Mouse (Mus musculus) heart, adult 18-20 months (tissue): Measurements from ENCODE around the gene Tmem151b. TPM values are rescaled to one million over a fixed set of nuclear protein-coding genes. Genes with fewer than 3 reads are reported as not detected.

Source experiments
- DNase-seq, 2 experiments: peaks; one replicate each; pipeline ENCODE4 v3.0.0; 2021 to 2022; ENCODE audit warnings: mixed read lengths in 1 of 2
- long read RNA-seq, 2 experiments: library from polyadenylated mRNA; stranded (forward); transcript quantifications; one replicate each; pipeline ENCODE4 v2.0.0; 2021
- total RNA-seq, 2 experiments: library from RNA; stranded (reverse); gene quantifications; 2 replicates each; pipeline ENCODE4 v1.2.3; 2021

Tmem151b gene
- total RNA-seq = under 1 TPM in 1 of 2 experiments, not detected in 1; 0.05 TPM
- long read RNA-seq, experiment 1 = 0 reads
- long read RNA-seq, experiment 2 = 0 reads

DNA sequence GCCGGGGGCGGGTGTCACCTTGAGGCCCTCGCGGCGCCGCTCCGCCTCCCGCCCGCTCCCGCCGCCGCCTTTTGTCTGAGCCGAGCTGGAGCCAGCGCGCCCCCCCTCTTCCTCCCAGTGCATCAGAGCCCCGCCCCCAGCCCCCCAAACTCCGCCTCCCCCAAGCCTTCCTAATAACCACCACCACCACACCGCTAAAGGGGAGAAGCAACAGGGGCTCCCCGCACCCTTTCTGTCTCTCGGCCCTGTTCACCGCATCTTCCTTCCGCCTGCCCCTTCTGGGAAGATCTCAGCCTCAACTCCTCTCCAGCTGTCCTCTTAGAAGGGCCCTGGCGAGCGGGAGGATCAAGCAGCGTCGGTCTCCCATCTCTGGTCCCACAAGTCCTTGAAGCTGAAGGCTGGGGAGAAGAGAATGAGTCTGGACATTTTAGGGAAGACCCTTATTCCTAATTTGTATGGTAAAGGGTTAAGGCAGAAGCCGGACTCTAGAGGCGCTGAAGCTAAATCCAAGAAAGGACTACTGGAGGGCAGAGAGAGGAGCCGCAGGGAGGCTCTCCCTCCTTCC, at the start of gene Tmem151b:
TSS of gene Tmem151b (minus strand) at position 61 of the 565 bp plus-strand sequence.
- no peak for DNase-seq

DNA sequence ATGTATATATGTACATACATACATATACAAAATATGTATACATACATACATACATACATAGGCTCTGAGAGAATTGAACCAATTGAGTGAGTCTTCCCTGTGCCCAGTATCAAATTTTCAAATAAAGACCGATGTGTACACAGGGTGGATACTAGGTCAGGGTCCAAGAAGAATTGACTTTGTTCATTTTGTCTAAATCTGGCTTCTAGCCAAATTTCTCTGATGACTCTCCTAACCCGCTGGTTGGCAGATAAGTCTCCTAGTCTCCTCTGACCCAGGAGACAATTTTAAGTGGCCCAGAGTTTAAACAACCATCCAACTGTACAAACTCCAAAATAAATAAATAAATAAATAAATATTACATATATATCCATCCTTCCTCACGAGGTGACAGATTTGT, 49.4 kb upstream of the Tmem151b start:
- peak in 1 of 2 experiments; percentile 8 for DNase-seq

DNA sequence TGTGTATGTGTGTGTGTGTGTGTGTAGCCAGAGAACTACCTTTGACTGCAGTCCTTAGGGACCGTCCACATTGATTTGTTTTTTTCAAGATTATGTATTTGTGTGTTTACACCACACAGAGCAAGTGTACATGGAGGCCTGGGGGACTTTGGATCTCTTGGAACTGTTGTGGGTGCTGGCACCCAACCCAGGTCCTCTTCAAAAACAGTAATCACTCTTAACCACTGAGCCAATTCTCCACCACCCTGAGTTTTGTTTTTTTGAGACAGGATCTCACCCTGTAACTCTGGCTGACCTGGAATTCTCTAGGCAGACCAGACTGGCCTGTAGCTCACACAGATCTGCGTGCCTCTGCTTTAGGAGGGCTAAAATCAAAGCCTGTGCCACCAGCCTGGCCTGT, 48.9 kb upstream of the Tmem151b start:
- peak in 1 of 2 experiments; percentile 32 for DNase-seq

DNA sequence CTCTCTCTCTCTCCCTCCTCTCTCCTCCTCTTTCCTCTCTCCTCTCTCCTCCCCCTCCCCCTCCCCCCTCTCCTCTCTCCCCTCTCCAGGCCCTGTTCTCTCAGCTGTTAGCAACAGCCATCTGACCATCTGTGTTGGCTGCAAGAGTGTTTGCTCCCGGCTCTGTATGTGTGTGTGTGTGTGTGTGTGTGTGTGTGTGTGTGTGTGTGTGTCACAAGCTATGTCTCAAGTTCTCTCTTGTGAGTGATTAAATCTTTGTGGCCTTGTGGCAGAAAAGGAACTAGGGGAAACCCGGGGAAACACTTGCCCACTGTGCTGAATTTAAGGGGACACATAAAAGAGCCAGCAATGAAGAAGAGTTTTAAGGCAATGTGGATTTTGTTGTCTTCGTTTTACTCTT, 48.3 kb upstream of the Tmem151b start:
- peak; percentile 68 to 69 for DNase-seq

DNA sequence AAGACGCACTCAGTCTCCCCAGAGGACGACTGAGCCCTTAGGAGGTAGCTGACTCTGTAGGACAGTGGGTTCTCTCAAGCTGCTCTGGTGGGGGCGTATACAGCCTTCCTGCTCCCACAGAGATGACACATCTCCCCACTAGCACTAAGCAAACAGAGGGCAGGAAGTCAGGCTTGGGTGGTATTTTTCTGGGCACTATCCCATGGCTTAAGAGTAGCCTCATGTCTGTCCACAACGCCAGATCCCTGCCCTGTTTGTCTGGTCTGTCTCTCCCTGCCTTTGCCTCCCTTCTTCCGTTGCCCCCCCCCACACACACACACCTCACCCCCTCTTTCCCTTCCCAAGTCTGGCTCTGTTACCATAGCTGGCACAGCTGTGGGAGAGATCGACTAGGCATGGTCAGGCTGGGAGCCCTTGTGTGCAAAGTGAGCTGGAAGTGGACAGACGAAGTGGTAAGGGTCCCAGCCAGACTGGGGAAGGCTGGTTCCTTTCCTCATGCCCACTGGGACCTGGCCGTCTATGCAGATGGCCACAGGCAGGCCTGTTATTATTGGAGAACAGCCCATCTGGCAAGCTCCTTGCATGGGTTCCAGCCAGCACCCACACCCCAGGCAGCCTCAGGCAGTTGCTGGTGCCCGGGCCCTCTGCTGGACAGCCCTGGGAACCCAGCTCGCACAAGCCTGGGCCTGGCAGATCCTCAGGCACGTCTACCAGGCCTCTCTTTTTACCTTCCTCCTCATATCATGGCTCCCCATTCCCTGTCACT, 47.3 kb upstream of the Tmem151b start:
- DNase-seq = peak; percentile 86 to 91

DNA sequence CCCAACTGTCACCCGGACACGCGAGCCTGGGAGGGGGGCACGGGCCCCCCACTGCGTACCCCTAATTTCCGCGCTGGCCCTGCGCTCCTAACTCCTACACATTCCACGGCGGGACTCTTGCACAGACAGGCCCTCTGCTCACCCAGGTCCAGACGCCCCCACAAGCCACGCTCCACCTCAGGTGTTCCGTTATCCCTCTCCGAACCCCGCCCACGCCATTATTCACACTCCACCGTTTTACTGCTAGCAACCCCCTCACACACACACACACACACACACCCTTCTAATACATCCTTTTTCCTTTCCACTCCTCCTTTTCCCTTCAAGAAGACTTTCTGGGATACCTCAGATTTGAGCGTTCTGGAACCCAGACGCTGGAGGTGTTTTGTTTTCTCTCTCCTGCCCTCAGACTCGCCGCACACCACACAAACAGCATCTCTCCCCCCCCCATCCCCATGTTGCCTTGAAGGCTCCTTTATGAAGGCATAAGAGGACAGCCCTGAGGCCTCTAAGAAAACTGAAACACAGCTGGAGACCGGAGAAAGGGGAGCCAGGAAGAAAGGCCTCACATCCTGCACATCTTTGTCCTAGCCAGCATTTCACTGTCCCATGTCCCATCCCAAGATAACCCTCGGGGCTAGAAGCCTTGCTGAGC, 46.4 kb upstream of the Tmem151b start:
- no peak for DNase-seq

DNA sequence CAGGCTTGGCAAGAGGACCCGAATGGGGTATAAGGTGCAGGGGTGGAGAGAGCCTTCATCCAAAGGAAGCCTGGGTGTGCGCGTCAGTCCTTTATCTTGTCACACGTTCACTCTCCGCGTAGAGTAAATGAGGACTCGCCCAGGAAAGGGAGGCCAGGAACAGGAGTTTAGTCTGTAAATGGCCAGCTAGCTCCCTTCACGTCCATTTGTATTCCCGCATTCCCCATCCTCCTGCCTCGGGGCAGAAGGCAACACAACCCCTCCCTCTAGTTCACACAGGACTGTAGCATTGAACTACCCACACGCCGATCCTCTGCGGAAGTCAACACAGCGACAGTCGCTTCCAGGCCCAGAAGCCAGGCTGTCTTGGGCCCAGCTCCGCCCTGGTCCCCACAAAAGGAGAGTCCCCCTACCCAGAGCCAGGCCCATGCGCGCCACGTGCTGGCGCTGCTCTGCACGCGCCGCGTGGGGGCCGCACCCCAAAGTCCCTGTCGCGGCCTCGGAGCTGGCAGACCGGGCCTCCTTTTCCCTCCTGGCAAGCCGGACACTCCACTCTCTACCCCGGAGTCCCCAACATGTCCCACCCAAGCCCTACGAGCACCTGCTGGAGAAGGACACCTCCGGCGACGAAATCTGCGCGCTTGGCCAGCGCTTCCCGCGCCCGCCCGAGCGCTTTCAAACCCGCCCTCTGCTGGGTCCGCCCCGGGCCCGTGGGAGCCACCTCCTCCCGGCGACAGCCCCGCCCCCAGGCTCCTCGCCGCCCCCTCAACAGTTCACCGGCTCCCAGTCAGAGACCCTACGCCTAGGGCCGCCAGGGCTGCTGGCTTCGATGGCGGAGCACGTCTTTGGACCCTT, 45.6 kb upstream of the Tmem151b start:
- DNase-seq = peak; percentile 87 to 89

DNA sequence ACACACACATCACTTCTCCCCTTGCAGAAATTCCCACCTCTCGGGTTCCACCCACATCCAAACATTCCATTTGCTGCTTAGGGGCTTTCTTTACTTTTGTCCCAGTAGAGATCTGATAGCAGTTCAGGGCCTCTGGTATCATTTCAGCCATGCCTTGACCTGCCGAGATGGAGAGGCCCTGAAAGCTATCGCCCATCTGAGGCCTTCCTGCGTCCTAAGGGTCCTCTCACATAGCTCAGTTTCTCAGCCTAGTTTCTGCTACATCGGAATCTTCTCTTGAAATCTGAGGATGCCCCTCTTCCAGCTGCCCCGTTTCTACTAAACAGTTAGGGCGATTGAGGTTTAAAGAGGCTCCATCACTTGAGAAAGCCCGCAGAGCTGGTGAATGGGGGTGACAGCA, 44.7 kb upstream of the Tmem151b start:
- no peak for DNase-seq

DNA sequence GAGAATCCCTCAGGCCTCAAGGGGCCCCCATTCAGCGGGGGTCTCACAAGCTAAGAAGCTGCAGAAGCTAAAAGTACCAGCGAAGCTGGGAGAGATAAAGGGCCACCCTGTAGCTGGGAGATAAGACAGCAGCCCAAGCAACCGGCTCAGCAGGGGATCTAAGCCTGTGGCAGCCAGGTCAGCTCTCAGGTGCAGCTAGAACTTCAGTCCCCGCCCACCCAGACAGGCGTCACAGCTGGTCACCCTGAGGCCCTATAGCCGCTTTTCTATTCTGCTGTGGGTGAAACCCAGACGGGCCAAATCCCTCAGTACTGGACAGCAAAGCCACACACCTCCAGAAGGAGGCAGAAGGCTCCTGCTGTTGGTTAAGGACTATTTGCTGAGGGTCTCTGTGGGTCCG, 44.0 kb upstream of the Tmem151b start:
- DNase-seq = no peak

DNA sequence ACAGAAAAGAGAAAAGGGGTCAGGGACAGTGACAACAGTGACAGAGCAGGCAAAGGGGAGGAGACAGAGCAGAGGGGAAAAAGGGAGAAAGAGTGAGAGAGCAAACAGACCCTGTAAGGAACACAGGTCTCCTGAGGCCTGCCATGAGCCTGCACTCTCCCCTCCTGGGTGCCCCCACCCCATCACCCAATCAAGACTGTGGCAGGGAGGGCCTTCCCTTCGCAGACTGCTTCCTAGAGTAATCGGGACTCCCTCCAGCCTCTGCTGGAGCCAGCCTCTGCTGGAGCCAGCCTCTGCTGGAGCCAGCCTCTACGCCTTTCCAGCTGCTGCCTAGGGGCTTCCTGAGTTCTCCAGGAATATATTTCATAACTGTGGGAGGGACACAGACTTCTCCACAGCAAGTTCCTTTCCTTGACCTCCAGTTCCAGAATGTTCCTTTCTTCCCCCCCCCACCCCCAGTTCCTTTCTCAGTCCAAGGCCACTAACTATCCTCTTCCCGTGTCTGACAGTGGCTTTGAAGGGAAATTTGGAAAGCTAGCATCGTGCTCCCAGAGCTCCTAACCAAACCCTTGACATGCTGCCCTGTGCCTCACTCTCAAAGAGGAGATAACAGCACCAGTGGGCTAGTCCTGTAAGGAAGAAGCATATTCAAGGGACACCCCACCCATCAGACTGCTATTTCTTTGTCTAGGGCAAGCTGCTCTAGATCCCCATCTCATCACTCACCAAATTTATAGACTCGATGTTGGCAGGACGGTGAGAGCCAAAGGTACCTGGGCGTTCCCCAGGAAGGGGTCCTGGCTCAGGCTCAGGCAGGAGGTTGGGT, 43.3 kb upstream of the Tmem151b start:
- DNase-seq = peak; percentile 76 to 80

DNA sequence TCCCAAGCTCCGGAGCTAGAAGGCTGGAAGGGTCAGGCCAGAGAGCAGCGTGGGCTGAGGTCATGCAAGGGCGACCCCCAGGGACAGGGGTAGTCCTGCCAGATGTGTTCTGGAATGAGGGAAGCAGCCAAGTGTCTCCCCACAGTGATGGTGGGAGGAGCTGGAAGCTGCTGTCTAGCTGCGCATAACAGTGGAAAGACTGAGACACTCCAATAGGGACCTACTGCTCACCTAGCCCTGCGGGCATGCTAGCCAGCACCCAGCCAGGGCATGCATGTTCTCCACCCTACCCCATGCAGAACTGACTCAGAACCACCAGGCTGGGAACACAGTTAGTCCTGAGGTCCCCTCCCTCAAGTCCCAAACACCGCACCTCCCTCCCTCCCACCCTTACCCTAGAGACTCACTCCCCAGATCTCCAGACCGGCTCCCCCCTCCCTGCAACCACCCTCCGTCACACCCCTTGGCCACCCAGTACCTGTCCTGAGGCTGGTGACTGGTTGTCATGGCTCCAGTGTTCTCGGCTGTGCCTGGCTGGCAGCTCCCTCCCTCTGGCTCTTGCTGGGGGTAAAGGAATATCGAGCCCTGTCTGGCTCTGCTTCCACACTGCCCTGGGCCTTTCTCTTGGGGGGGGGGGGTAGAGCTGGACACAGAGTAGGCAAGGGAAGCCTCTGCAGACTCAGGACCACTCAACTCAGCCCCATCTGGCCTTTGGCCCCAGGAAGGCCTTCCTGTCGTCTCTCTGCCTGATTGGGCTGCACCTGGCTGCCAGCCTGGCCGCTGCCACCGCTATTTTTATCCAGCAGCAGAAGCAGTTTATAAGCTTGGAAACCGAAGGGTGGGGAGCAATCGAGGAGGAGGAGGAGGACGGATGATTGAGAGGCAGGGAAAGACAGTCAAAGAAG, 42.5 kb upstream of the Tmem151b start:
- peak; percentile 85 to 86 for DNase-seq

DNA sequence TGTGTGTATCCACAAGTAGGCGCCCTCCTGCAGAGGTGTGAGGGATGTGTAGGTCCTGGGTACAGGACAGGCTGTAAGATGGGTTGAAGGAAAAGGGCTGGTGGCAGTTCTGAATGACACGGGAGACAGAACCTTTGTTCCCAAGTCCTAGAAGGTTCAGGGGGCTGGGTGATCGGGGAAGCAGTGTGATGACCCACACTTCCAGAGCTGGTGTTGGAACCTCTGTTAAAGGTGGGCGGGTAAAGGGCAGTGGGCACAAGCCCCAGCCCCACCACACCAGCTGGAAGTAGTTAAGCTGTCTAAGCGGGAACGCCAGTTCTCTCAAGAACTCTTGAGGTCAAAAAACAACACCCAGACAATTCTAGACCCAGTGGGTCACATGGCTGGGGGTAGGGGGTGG, 40.9 kb upstream of the Tmem151b start:
- DNase-seq = no peak

DNA sequence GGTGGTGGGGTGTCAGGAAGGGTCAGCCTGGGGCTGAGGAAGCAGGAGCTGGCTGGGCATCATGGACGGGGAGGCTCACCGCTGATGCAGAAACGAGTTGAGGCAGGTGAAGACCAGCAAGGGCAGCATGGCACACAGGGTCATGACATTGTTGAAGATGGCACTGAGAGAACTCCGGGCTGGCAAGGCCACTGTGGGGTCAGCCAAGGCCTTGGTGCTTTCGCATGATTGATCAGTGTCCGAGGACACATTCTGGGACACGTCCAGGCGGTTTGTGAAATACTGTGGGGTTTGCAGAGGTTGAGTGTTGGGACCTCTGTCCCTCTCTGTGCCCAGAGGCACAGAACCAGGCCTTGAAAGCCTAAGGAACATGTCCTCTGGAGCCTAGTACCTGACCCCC, 40.4 kb upstream of the Tmem151b start:
- DNase-seq = no peak

DNA sequence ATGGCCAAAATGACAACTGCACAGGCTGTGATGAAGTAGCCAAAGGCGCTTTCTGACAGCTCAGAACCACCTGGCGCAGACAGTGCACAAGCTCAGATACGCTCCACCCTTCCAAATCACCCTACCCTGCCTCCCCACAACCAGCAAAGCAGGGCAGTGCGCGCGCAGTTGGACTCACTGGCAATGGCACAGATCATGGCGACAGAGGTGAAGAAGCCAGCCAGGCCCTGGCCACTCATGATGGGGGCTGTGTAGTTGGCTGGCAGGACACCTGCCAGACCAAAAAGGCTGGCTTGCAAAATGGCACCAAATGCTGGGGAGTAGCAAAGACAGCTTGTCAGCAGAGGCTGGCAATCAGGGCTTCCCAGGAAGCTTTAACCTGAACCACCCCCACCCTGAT, 39.8 kb upstream of the Tmem151b start:
- DNase-seq = no peak

DNA sequence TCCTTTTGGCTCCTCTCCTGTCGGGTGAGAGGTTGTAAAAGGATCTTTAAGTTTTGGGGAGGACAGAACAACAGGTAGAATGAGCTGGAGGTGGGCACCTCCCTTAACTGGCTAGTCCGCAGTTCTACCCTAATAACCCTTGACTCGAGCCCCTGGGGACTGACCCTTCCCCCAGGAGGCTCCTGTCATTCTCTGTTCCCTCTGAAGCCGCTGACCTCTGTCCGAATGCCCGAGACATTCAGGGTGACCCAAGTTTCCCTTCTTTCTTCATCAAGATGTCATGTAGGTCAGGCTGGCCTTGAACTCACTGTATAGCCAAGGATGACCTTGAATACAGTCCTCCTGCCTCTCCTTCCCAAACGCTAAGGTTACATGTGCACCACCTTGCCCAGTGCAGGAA, 38.9 kb upstream of the Tmem151b start:
- no peak for DNase-seq

DNA sequence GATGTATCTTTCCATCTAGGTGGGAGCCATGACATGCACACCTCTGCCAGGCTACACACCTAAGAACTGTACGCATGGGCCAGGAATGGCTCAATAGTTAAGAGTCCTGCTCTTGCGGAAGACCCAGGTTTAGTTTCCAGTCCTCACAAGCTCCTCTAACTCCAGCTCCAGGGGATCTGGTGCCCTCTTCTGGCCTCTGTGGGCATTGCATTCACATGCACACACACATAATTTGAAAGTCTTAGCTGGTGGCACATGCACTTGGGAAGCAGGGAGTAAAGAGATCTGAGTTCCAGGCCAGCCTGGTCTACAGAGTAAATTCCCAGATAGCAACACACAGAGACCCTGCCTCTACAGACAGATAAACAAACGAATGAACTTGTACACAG, 37.0 kb upstream of the Tmem151b start:
- no peak for DNase-seq

DNA sequence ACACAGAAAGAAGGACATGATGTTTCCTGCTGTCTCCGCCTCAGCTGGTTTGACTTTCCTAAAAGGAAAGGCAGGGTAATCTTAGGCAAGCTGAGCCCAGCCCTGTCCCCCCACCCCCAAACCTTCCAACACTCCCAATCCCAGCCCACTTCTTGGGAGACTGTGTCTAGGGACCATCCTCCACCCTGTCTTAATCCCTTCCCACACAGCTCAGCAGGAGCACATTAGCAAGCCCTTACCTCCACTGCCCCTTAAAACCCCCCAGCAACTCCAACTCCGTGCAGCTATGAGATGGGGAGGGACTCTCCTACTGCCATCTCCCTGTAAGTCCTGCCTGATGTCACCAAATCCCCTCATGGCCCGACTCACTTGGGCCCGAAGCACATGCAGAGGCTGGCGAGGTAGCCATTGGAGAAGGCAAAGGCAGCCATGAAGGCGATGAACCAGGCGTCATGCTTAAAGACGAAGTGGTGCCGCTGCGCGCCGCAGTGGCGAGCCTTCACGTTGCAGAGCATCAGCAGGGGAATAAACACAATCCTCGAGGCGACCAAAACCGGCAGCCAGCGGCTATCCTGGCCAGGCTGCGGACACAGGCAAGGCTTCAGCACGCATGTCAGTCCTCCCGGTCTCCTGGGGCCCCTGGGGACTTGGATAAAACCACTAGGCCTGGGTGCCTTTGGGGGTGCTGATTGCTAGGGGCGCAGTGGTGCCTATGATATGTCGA, 36.4 kb upstream of the Tmem151b start:
- DNase-seq = no peak

DNA sequence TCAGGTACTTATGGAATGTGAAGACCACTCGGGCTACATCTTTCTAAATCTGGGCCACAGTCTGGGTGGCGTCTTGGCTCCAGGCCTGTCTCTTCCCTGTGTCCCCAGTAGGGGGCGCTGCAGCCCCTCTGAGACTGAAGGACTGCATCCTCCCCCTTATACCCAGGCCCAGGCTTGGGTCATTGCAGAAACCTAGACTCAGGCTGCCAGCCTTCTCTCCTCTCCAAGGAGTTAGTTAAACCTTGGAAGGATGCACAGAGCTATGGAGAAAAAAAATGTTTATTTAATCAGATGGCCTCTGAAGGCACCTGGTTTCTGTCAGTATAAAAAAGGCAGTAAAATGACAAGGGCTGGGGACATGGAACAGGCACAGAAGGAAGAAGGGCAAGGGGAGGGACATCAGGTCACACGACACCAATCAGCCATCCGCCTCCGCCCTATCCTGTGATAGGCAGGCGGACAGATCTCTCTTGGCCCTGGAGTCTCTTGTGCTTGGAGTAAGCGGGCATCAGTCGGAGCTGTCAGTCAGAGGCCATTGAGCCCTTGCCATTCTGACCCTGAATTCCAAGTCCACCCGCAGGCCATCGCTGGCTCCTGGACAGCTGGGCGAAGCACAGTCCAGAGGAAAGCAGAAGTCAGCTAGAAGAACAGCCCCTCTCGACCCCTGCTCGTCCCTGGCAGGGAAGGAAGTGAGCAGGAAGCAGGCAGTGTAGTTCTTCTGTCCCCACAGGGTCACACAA, 35.6 kb upstream of the Tmem151b start:
- peak; percentile 89 to 92 for DNase-seq
